Mouse (Mus musculus) intestine, embryonic 16.5 days (tissue): Measurements from ENCODE around the gene Tbce. TPM values are rescaled to one million over a fixed set of nuclear protein-coding genes. Genes with fewer than 3 reads are reported as not detected.

Source experiments
- ATAC-seq: fragments of 200-750 bp; cut with Nextera tagmentation; 2 replicates; pipeline ENCODE4 v1.8.0; 2017; ENCODE audit warnings: moderate TSS enrichment, moderate library complexity
- H3K27ac ChIP-seq: fragments of 300-500 bp; sonication (generic); 2 replicates; pipeline ENCODE4 v1.5.1; 2014; ENCODE audit warnings: mild to moderate bottlenecking, low read length
- H3K27me3 ChIP-seq: fragments of 300-500 bp; sonication (generic); replicated peaks from 2 replicates; pipeline ENCODE4 v1.6.1; 2014; ENCODE audit warnings: low read length, control low read depth, mixed read lengths; ENCODE audit not compliant: control insufficient read depth, insufficient read depth
- H3K36me3 ChIP-seq: fragments of 300-500 bp; sonication (generic); 2 replicates; pipeline ENCODE4 v1.6.1; 2014; ENCODE audit warnings: low read length, control low read depth; ENCODE audit not compliant: control insufficient read depth, insufficient read depth
- H3K4me1 ChIP-seq: fragments of 300-500 bp; sonication (generic); 2 replicates; pipeline ENCODE4 v1.6.1; 2014; ENCODE audit warnings: low read length, control low read depth, mixed read lengths; ENCODE audit not compliant: control insufficient read depth, insufficient read depth
- H3K4me2 ChIP-seq: fragments of 300-500 bp; sonication (generic); 2 replicates; pipeline ENCODE4 v1.6.1; 2014; ENCODE audit warnings: low read depth, low read length, control low read depth
- H3K4me3 ChIP-seq: fragments of 300-500 bp; sonication (generic); 2 replicates; pipeline ENCODE4 v1.5.1; 2014; ENCODE audit warnings: mild to moderate bottlenecking, low read length
- H3K9ac ChIP-seq: fragments of 300-500 bp; sonication (generic); 2 replicates; pipeline ENCODE4 v1.6.1; 2014; ENCODE audit warnings: low read depth, low read length
- H3K9me3 ChIP-seq: fragments of 300-500 bp; sonication (generic); 2 replicates; pipeline ENCODE4 v1.6.1; 2016; ENCODE audit warnings: low read length, control low read depth; ENCODE audit not compliant: control insufficient read depth
- WGBS: fragments of 180-500 bp; shearing (Covaris S2); extraction: QIAGEN DNeasy Blood & Tissue Kit; methylation state at CpG from one replicate; pipeline ENCODE4 v1.1.7; 2014; 5-methylcytosine and 5-hydroxymethylcytosine counted together
- polyA plus RNA-seq: library from polyadenylated mRNA; unstranded; fragments of >200 nt; fragmentation: Nextera tagmentation; extraction: Ambion mirVana; gene quantifications from 2 replicates; pipeline ENCODE4 v1.2.1, GENCODE M21; 2015

Gene Tbce
- polyA plus RNA-seq, 1 experiment from 2014 or later: 41.3 TPM

DNA sequence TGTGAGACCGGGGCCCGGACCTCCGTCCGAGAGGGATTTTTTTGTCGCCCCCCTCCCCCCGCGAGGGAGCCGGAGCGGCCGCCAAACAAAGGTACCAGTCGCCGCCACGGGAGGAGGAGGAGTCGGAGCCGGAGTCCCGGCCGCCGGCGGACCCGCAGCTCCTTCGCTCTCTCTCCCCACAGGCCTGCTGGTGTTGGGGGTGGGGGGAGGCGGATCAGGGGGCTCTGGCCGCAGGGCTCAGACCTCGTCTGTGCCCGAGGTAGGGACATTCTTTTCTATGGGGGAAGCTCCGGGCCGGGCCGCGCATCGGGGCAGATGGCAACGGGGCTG, 24.5 kb upstream of the Tbce start:
- Histone ChIP-seq H3K27me3 (no peaks in the 10 kb centered on the region), H3K4me1 (0 out of 2 replicates have a peak, but pooled peaks cover 5% of the 10 kb centered on the region), H3K27ac (peak overlapping the region; percentile 96), H3K4me3 (peak overlapping the region; percentile 97), H3K9me3 (no peaks in the 10 kb centered on the region), H3K9ac (peak overlapping the region; percentile 97), H3K4me2 (peak overlapping the region; percentile 72; the same call in 1 of the 2 replicates), H3K36me3 (no peaks in the 10 kb centered on the region)
- ATAC-seq: peak; percentile 53
- 0% methylated on average over 27 of the region's 31 CpGs for WGBS

GRCm38 (mm10) chr13:14063013-14063941, 23.8 kb upstream of the Tbce start, which contains the start of the genes Arid4b and Ggps1:
Gene Arid4b (plus strand): TSS chr13:14063232.
Gene Ggps1 (minus strand): TSS chr13:14063488.
- Histone ChIP-seq H3K4me2 (peak within 1 kb of the TSS; percentile 72), H3K36me3 (no peaks in the 10 kb centered on the region), H3K9ac (peak within 1 kb of the TSS; percentile 97), H3K27me3 (no peaks in the 10 kb centered on the region), H3K27ac (peak within 1 kb of the TSS; percentile 96), H3K4me1 (0 out of 2 replicates have a peak, but pooled peaks cover 5% of the 10 kb centered on the region), H3K4me3 (peak within 1 kb of the TSS; percentile 97), H3K9me3 (no peaks in the 10 kb centered on the region)
- under 1% methylated on average over 62 of the region's 64 CpGs for WGBS
- peak; percentile 97 for ATAC-seq

DNA sequence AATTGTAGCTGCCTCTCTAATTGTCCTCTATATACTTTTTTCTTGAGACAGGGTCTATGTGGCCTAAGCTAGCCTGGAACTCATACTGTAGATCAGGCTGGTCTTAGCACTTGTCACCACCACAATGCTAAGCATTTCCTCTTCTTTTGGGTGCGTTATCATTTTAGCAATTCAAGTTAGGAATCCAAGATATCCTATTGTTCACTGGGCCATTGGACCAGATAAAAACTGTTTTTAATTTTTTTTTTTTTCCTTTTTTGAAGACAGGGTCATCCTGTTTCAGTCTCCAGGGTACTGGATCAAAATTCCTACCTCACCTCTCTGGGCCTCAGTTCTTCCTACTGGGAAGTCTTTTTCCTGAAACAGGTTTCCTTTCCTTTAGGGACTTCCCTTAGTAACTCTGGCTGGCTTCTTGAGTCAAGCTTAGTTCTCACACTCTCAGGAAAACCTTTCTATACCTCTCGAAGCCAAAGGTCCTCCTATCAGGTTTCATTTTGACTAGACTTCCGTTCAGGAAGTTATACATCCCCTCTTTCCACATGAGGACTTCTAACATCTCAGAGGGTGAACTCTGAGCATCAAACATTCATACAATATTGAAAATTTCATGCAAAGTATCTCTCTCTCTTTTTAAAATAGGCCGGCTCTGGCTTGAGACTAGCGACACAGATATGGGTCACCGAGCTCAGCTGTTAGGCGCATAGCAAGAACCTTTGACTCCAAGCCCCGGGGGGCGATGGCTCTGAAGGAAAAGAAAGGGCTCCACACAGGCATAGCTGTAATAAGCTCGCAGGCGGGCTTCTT, 23.0 kb upstream of the Tbce start:
- H3K4me1 ChIP-seq: 0 out of 2 replicates have a peak, but pooled peaks cover 5% of the 10 kb centered on the region
- peak overlapping the region; percentile 96 for H3K27ac ChIP-seq
- no peak for ATAC-seq
- peak overlapping the region; percentile 82 for H3K9ac ChIP-seq
- H3K9me3 ChIP-seq: no peaks in the 10 kb centered on the region
- peak overlapping the region; percentile 97 for H3K4me3 ChIP-seq
- WGBS: 7% methylated on average over 11 of the region's 11 CpGs
- no peaks in the 10 kb centered on the region for H3K27me3 ChIP-seq
- 0 out of 2 replicates have a peak, but pooled peaks cover under 1% of the 10 kb centered on the region for H3K36me3 ChIP-seq
- H3K4me2 ChIP-seq: peak overlapping the region; percentile 62

- H3K27me3 ChIP-seq: no peaks in the 10 kb centered on the region
- ATAC-seq: no peak
- no peak overlapping the region for H3K27ac ChIP-seq
- 0 out of 2 replicates have a peak, but pooled peaks cover 5% of the 10 kb centered on the region for H3K4me1 ChIP-seq
- no peaks in the 10 kb centered on the region for H3K9me3 ChIP-seq
- H3K4me3 ChIP-seq: no peak overlapping the region
- H3K9ac ChIP-seq: no peak overlapping the region
- 0 out of 2 replicates have a peak, but pooled peaks cover 5% of the 10 kb centered on the region for H3K36me3 ChIP-seq
- H3K4me2 ChIP-seq: no peak overlapping the region
These were observed 20.1 kb upstream of the Tbce start for GRCm38 (mm10) chr13:14059582-14059981.

GRCm38 (mm10) chr13:14056801-14057200, 17.4 kb upstream of the Tbce start:
- Histone ChIP-seq H3K4me2 (no peak overlapping the region), H3K27me3 (no peaks in the 10 kb centered on the region), H3K9ac (no peak overlapping the region), H3K4me3 (no peak overlapping the region), H3K9me3 (no peaks in the 10 kb centered on the region), H3K4me1 (0 out of 2 replicates have a peak, but pooled peaks cover 5% of the 10 kb centered on the region), H3K27ac (no peak overlapping the region), H3K36me3 (peaks cover 8% of the 10 kb centered on the region; the same call in 1 of the 2 replicates)
- ATAC-seq: no peak
- 91% methylated on average over 3 of the region's 3 CpGs for WGBS

DNA sequence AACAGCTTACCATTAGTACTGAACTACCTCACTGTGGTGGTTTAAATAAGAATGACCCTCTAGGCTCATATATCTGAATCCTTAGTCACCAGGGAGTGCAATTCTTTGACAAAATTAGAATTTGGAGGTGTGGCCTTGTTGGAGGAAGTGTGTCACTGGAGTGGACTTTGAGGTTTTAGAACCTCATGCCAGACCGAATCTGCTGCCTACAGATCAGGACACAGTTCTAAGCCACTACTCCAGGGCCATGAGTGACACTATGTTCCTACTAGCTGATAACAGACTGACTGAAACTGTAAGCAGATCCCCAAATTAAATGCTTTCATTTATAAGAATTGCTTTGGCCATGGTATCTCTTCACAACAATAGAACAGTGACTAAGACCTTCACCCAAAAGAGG, 10.4 kb upstream of the Tbce start:
- Histone ChIP-seq H3K4me1 (no peaks in the 10 kb centered on the region), H3K27me3 (no peaks in the 10 kb centered on the region), H3K9ac (no peak overlapping the region), H3K36me3 (peaks cover 10% of the 10 kb centered on the region), H3K4me3 (no peak overlapping the region), H3K4me2 (no peak overlapping the region), H3K9me3 (no peaks in the 10 kb centered on the region), H3K27ac (no peak overlapping the region)
- no peak for ATAC-seq
- 97% methylated on average over 1 of the region's 1 CpGs for WGBS

DNA sequence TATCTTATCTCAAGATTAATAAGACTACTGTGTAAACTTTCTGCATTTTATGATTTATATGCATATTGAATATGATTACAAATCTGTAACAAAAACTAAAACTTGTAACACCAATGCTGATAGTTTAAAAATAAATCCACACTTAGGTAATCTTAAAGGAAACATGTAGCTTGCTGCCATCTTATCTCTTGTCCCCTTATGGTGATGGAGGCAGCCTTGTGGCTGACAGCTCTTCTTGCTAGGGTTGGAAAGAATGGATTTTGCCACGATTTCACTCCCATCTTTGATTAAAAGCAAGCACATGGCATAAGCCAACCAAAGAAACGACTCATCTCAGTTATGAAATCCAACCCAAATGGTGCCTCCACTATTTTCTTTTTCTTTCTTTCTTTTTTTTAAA, 5.1 kb upstream of the Tbce start:
- H3K27ac ChIP-seq: no peak overlapping the region
- ATAC-seq: no peak
- 75% methylated on average over 2 of the region's 2 CpGs for WGBS
- H3K36me3 ChIP-seq: peaks cover 7% of the 10 kb centered on the region
- no peak overlapping the region for H3K9ac ChIP-seq
- H3K4me3 ChIP-seq: no peak overlapping the region
- peaks cover 7% of the 10 kb centered on the region for H3K4me1 ChIP-seq
- no peak overlapping the region for H3K4me2 ChIP-seq
- no peaks in the 10 kb centered on the region for H3K9me3 ChIP-seq
- H3K27me3 ChIP-seq: no peaks in the 10 kb centered on the region

- Histone ChIP-seq H3K4me1 (peaks cover 7% of the 10 kb centered on the region), H3K27ac (no peak overlapping the region), H3K9me3 (no peaks in the 10 kb centered on the region), H3K9ac (no peak overlapping the region), H3K36me3 (peaks cover 2% of the 10 kb centered on the region; the same call in 1 of the 2 replicates), H3K27me3 (no peaks in the 10 kb centered on the region), H3K4me2 (no peak overlapping the region), H3K4me3 (no peak overlapping the region)
- no peak for ATAC-seq
These were observed 4.4 kb upstream of the Tbce start for GRCm38 (mm10) chr13:14043851-14044250.

DNA sequence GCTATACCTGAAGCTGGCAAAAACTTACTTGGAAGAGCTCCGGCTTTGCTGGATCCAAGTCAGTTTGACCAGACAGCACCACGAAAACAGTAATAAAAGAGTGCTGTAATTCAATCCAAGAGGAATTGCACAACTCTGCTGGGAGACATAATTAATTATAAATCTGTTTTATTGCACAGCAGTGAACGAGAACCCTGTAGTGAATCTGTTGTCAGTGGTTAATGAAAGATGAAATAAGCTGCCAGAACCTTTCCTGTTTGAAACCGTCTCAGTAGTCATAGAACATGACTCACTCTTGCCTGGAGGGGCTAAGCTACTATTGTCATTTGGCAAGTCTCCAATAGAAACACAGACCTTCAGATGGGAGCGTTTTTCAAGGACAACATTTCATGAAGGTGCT, 748 bp upstream of the Tbce start:
- Histone ChIP-seq H3K4me2 (peak overlapping the region; percentile 96), H3K4me3 (peak overlapping the region; percentile 76), H3K27ac (peak overlapping the region; percentile 96), H3K27me3 (no peaks in the 10 kb centered on the region), H3K9ac (peak overlapping the region; percentile 91), H3K9me3 (no peaks in the 10 kb centered on the region), H3K36me3 (no peaks in the 10 kb centered on the region), H3K4me1 (peaks cover 9% of the 10 kb centered on the region)
- peak; percentile 54 for ATAC-seq
- WGBS: 12% methylated on average over 5 of the region's 5 CpGs
